Mouse (Mus musculus) kidney, adult 2 months (tissue): ENCODE results near the gene Ctdnep1. TPM values are rescaled to one million over a fixed set of nuclear protein-coding genes. Genes with fewer than 3 reads are reported as not detected.

ENCODE experiments used
- DNase-seq: peaks from one replicate; pipeline ENCODE4 v3.0.0; 2021
- H3K27ac ChIP-seq: fragments of 200-500 bp; 2 replicates; pipeline ENCODE4 v1.5.1; 2012; ENCODE audit warnings: low read depth, low read length, control low read depth, inconsistent platforms; ENCODE audit not compliant: insufficient read depth
- H3K27me3 ChIP-seq: fragments of 200-500 bp; replicated peaks from 2 replicates; pipeline ENCODE4 v1.6.1; 2012; ENCODE audit warnings: mild to moderate bottlenecking, moderate library complexity, low read length, inconsistent platforms; ENCODE audit not compliant: control insufficient read depth, insufficient read depth
- H3K36me3 ChIP-seq: fragments of 200-500 bp; 2 replicates; pipeline ENCODE4 v1.6.1; 2012; ENCODE audit warnings: mild to moderate bottlenecking, moderate library complexity, low read length, inconsistent platforms; ENCODE audit not compliant: control insufficient read depth, insufficient read depth
- H3K4me1 ChIP-seq: fragments of 200-500 bp; 2 replicates; pipeline ENCODE4 v1.6.1; 2011; ENCODE audit warnings: low read length; ENCODE audit not compliant: control insufficient read depth, insufficient read depth
- H3K4me3 ChIP-seq: fragments of 200-500 bp; 2 replicates; pipeline ENCODE4 v1.5.1; 2011; ENCODE audit warnings: mild to moderate bottlenecking, low read depth, low read length, control low read depth; ENCODE audit not compliant: insufficient read depth
- CTCF ChIP-seq: fragments of 200-500 bp; conservative IDR thresholded peaks from 2 replicates; pipeline ENCODE4 v1.5.1; 2011; ENCODE audit warnings: low read depth, mild to moderate bottlenecking, control low read depth, low read length, moderate library complexity, mixed read lengths; ENCODE audit not compliant: insufficient read depth, insufficient read length
- POLR2A ChIP-seq: fragments of 200-500 bp; IDR thresholded peaks from one replicate; pipeline ENCODE4 v1.6.1; 2011; ENCODE audit warnings: low read depth, low read length, control low read depth
- WGBS: fragments of 180-500 bp; shearing (Covaris S2); methylation state at CpG from one replicate; pipeline ENCODE4 v1.1.7; 2018; 5-methylcytosine and 5-hydroxymethylcytosine counted together
- polyA plus RNA-seq: library from polyadenylated mRNA; depleted of rRNA; stranded (reverse); fragments of >200 nt; gene quantifications from 2 replicates; pipeline ENCODE4 v1.2.3, GENCODE M21; 2012

The Ctdnep1 gene
- polyA plus RNA-seq, 1 experiment, result 104 TPM

GRCm38 (mm10) chr11:70021264-70022132, 40.5 kb downstream of the Ctdnep1 start:
- H3K4me1 ChIP-seq, result 0 out of 2 replicates have a peak, but pooled peaks cover 4% of the 10 kb centered on the region

GRCm38 (mm10) chr11:70023481-70024150, 42.7 kb downstream of the Ctdnep1 start:
- Histone ChIP-seq H3K27me3 (no peaks in the 10 kb centered on the region), H3K4me3 (no peak overlapping the region), H3K27ac (no peak overlapping the region), H3K36me3 (no peaks in the 10 kb centered on the region), H3K4me1 (0 out of 2 replicates have a peak, but pooled peaks cover 4% of the 10 kb centered on the region)
- DNase-seq, result no peak
- TF ChIP-seq CTCF (no peak), POLR2A (no peak)
- WGBS, result 20% methylated on average over 25 of the region's 29 CpGs

More at GRCm38 (mm10) chr11:70021264-70022132, 40.5 kb downstream of the Ctdnep1 start:
- TF ChIP-seq CTCF (no peak), POLR2A (no peak)
- DNase-seq, result peak; percentile 98
- WGBS, result 3% methylated on average over 40 of the region's 40 CpGs
- Histone ChIP-seq H3K27me3 (no peaks in the 10 kb centered on the region), H3K27ac (no peak overlapping the region), H3K36me3 (no peaks in the 10 kb centered on the region), H3K4me3 (peak overlapping the region; percentile 63)

- no peak overlapping the region for H3K4me3 ChIP-seq
- TF ChIP-seq POLR2A (no peak), CTCF (no peak)
- H3K27me3 ChIP-seq, result no peaks in the 10 kb centered on the region
- no peak for DNase-seq
- no peak overlapping the region for H3K27ac ChIP-seq
- no peaks in the 10 kb centered on the region for H3K36me3 ChIP-seq
- WGBS, result 43% methylated on average over 6 of the region's 6 CpGs
- 0 out of 2 replicates have a peak, but pooled peaks cover 4% of the 10 kb centered on the region for H3K4me1 ChIP-seq
Observed at GRCm38 (mm10) chr11:70024151-70024514, 43.2 kb downstream of the Ctdnep1 start.

GRCm38 (mm10) chr11:70026689-70027088, 45.7 kb downstream of the Ctdnep1 start:
- Histone ChIP-seq H3K27ac (no peak overlapping the region), H3K27me3 (no peaks in the 10 kb centered on the region), H3K4me3 (no peak overlapping the region), H3K4me1 (no peaks in the 10 kb centered on the region), H3K36me3 (no peaks in the 10 kb centered on the region)
- TF ChIP-seq POLR2A, result no peak
- no peak for TF ChIP-seq CTCF
- DNase-seq, result peak; percentile 33
- 12% methylated on average over 19 of the region's 19 CpGs for WGBS

GRCm38 (mm10) chr11:70027397-70027796, 46.4 kb downstream of the Ctdnep1 start:
- WGBS, result 45% methylated on average over 9 of the region's 9 CpGs
- H3K36me3 ChIP-seq, result no peaks in the 10 kb centered on the region
- H3K27me3 ChIP-seq, result no peaks in the 10 kb centered on the region
- H3K4me1 ChIP-seq, result no peaks in the 10 kb centered on the region
- no peak for TF ChIP-seq CTCF
- no peak for DNase-seq
- no peak overlapping the region for H3K4me3 ChIP-seq
- no peak overlapping the region for H3K27ac ChIP-seq

GRCm38 (mm10) chr11:70028401-70029129, 47.6 kb downstream of the Ctdnep1 start:
- Histone ChIP-seq H3K27ac (no peak overlapping the region), H3K4me3 (no peak overlapping the region), H3K4me1 (no peaks in the 10 kb centered on the region), H3K27me3 (no peaks in the 10 kb centered on the region), H3K36me3 (no peaks in the 10 kb centered on the region)
- 24% methylated on average over 12 of the region's 12 CpGs for WGBS
- TF ChIP-seq CTCF (no peak), POLR2A (no peak)
- no peak for DNase-seq
